Mouse (Mus musculus): ENCODE results near the gene Dpm2. TPM values are rescaled to one million over a fixed set of nuclear protein-coding genes. Genes with fewer than 3 reads are reported as not detected.

The Dpm2 gene
- polyA plus RNA-seq, 1 experiment from 2014 or later: 100 TPM

GRCm38 (mm10) chr2:32568149-32568548 is 2.5 kb upstream of the Dpm2 start:
- Histone ChIP-seq H3K27ac (replicated peaks; ENCODE audit: low read depth, low read length) (no peak overlapping the region), H3K9me3 (replicated peaks; ENCODE audit: control insufficient read depth, low read length) (no peaks in the 10 kb centered on the region), H3K27me3 (ENCODE audit: control insufficient read depth, insufficient read depth, low read length) (no peaks in the 10 kb centered on the region), H3K4me1 (ENCODE audit: control insufficient read depth, insufficient read depth, low read length) (no peaks in the 10 kb centered on the region), H3K9ac (replicated peaks; ENCODE audit: low read length) (no peak overlapping the region), H3K4me2 (ENCODE audit: low read depth, low read length) (no peak overlapping the region), H3K4me3 (ENCODE audit: low read depth, low read length) (no peak overlapping the region), H3K36me3 (replicated peaks; ENCODE audit: control insufficient read depth, insufficient read depth, low read depth, low read length) (peaks cover 18% of the 10 kb centered on the region)
- 81% methylated on average over 5 of the region's 5 CpGs for WGBS
- no peak for ATAC-seq (replicated peaks; ENCODE audit: insufficient number of reproducible peaks, low FRiP score, low TSS enrichment, low read depth)
- DNase-seq (ENCODE audit: low spot score): no peak

GRCm38 (mm10) chr2:32568941-32569340 is 1.7 kb upstream of the Dpm2 start:
- ATAC-seq (replicated peaks; ENCODE audit: insufficient number of reproducible peaks, low FRiP score, low TSS enrichment, low read depth) (no peak), DNase-seq (ENCODE audit: low spot score) (no peak)
- Histone ChIP-seq H3K27me3 (ENCODE audit: control insufficient read depth, insufficient read depth, low read length) (no peaks in the 10 kb centered on the region), H3K36me3 (replicated peaks; ENCODE audit: control insufficient read depth, insufficient read depth, low read depth, low read length) (peaks cover 15% of the 10 kb centered on the region), H3K4me1 (ENCODE audit: control insufficient read depth, insufficient read depth, low read length) (no peaks in the 10 kb centered on the region), H3K9me3 (replicated peaks; ENCODE audit: control insufficient read depth, low read length) (no peaks in the 10 kb centered on the region), H3K27ac (replicated peaks; ENCODE audit: low read depth, low read length) (no peak overlapping the region), H3K4me2 (ENCODE audit: low read depth, low read length) (no peak overlapping the region), H3K9ac (replicated peaks; ENCODE audit: low read length) (no peak overlapping the region), H3K4me3 (ENCODE audit: low read depth, low read length) (no peak overlapping the region)
- 92% methylated on average over 3 of the region's 3 CpGs for WGBS

- DNase-seq (ENCODE audit: low spot score): no peak
Observed at GRCm38 (mm10) chr2:32572196-32572595, 1.5 kb downstream of the Dpm2 start.

GRCm38 (mm10) chr2:32574497-32574896 is 3.8 kb downstream of the Dpm2 start, which contains the start of gene Pip5kl1:
Gene Pip5kl1, plus strand, starts transcription at chr2:32574797.
- Histone ChIP-seq H3K27ac (replicated peaks; ENCODE audit: low read depth, low read length) (no peak within 1 kb of the TSS), H3K9me3 (replicated peaks; ENCODE audit: control insufficient read depth, low read length) (no peaks in the 10 kb centered on the region), H3K9ac (replicated peaks; ENCODE audit: low read length) (peak within 1 kb of the TSS; percentile 41), H3K4me3 (ENCODE audit: low read depth, low read length) (peak within 1 kb of the TSS; percentile 51), H3K4me2 (ENCODE audit: low read depth, low read length) (peak within 1 kb of the TSS; percentile 83), H3K27me3 (ENCODE audit: control insufficient read depth, insufficient read depth, low read length) (peaks cover 7% of the 10 kb centered on the region; the same call in 1 of the 2 replicates), H3K4me1 (ENCODE audit: control insufficient read depth, insufficient read depth, low read length) (no peaks in the 10 kb centered on the region), H3K36me3 (replicated peaks; ENCODE audit: control insufficient read depth, insufficient read depth, low read depth, low read length) (no peaks in the 10 kb centered on the region)
- no peak for DNase-seq (ENCODE audit: low spot score)
- WGBS: 79% methylated on average over 6 of the region's 6 CpGs
- no peak for ATAC-seq (replicated peaks; ENCODE audit: insufficient number of reproducible peaks, low FRiP score, low TSS enrichment, low read depth)

More at GRCm38 (mm10) chr2:32572196-32572595, 1.5 kb downstream of the Dpm2 start:
- ATAC-seq (replicated peaks; ENCODE audit: insufficient number of reproducible peaks, low FRiP score, low TSS enrichment, low read depth): no peak
- peaks cover 9% of the 10 kb centered on the region for H3K36me3 ChIP-seq (replicated peaks; ENCODE audit: control insufficient read depth, insufficient read depth, low read depth, low read length)
- H3K4me3 ChIP-seq (ENCODE audit: low read depth, low read length): no peak overlapping the region
- H3K9me3 ChIP-seq (replicated peaks; ENCODE audit: control insufficient read depth, low read length): no peaks in the 10 kb centered on the region
- no peak overlapping the region for H3K4me2 ChIP-seq (ENCODE audit: low read depth, low read length)
- H3K9ac ChIP-seq (replicated peaks; ENCODE audit: low read length): no peak overlapping the region
- WGBS: 91% methylated on average over 11 of the region's 11 CpGs
- no peak overlapping the region for H3K27ac ChIP-seq (replicated peaks; ENCODE audit: low read depth, low read length)
- H3K27me3 ChIP-seq (ENCODE audit: control insufficient read depth, insufficient read depth, low read length): no peaks in the 10 kb centered on the region
- H3K4me1 ChIP-seq (ENCODE audit: control insufficient read depth, insufficient read depth, low read length): no peaks in the 10 kb centered on the region

GRCm38 (mm10) chr2:32574901-32575585 is 4.4 kb downstream of the Dpm2 start:
- H3K9ac ChIP-seq (replicated peaks; ENCODE audit: low read length): peak overlapping the region; percentile 41
- H3K27ac ChIP-seq (replicated peaks; ENCODE audit: low read depth, low read length): no peak overlapping the region
- H3K27me3 ChIP-seq (ENCODE audit: control insufficient read depth, insufficient read depth, low read length): peaks cover 7% of the 10 kb centered on the region; the same call in 1 of the 2 replicates
- 1% methylated on average over 26 of the region's 26 CpGs for WGBS
- no peaks in the 10 kb centered on the region for H3K9me3 ChIP-seq (replicated peaks; ENCODE audit: control insufficient read depth, low read length)
- peak overlapping the region; percentile 83 for H3K4me2 ChIP-seq (ENCODE audit: low read depth, low read length)
- ATAC-seq (replicated peaks; ENCODE audit: insufficient number of reproducible peaks, low FRiP score, low TSS enrichment, low read depth) (no peak), DNase-seq (ENCODE audit: low spot score) (peak; percentile 81)
- no peaks in the 10 kb centered on the region for H3K4me1 ChIP-seq (ENCODE audit: control insufficient read depth, insufficient read depth, low read length)
- H3K36me3 ChIP-seq (replicated peaks; ENCODE audit: control insufficient read depth, insufficient read depth, low read depth, low read length): no peaks in the 10 kb centered on the region
- peak overlapping the region; percentile 51 for H3K4me3 ChIP-seq (ENCODE audit: low read depth, low read length)

- ATAC-seq (replicated peaks; ENCODE audit: insufficient number of reproducible peaks, low FRiP score, low TSS enrichment, low read depth): peak; percentile 50; the same call in 1 of the 2 replicates
- Histone ChIP-seq H3K36me3 (replicated peaks; ENCODE audit: control insufficient read depth, insufficient read depth, low read depth, low read length) (no peaks in the 10 kb centered on the region), H3K4me2 (ENCODE audit: low read depth, low read length) (peak within 1 kb of the TSS; percentile 83), H3K27me3 (ENCODE audit: control insufficient read depth, insufficient read depth, low read length) (peaks cover 7% of the 10 kb centered on the region; the same call in 1 of the 2 replicates), H3K27ac (replicated peaks; ENCODE audit: low read depth, low read length) (no peak within 1 kb of the TSS), H3K9ac (replicated peaks; ENCODE audit: low read length) (peak within 1 kb of the TSS; percentile 41), H3K9me3 (replicated peaks; ENCODE audit: control insufficient read depth, low read length) (no peaks in the 10 kb centered on the region), H3K4me1 (ENCODE audit: control insufficient read depth, insufficient read depth, low read length) (no peaks in the 10 kb centered on the region), H3K4me3 (ENCODE audit: low read depth, low read length) (peak within 1 kb of the TSS; percentile 51)
- 6% methylated on average over 28 of the region's 28 CpGs for WGBS
- DNase-seq (ENCODE audit: low spot score): peak; percentile 84
Observed at GRCm38 (mm10) chr2:32575586-32576160, 5.0 kb downstream of the Dpm2 start, which contains the start of gene 9430097D07Rik. Gene 9430097D07Rik, minus strand, starts transcription at chr2:32575684.

GRCm38 (mm10) chr2:32576532-32576931 is 5.9 kb downstream of the Dpm2 start:
- ATAC-seq (replicated peaks; ENCODE audit: insufficient number of reproducible peaks, low FRiP score, low TSS enrichment, low read depth) (no peak), DNase-seq (ENCODE audit: low spot score) (no peak)
- Histone ChIP-seq H3K4me3 (ENCODE audit: low read depth, low read length) (no peak overlapping the region), H3K4me1 (ENCODE audit: control insufficient read depth, insufficient read depth, low read length) (no peaks in the 10 kb centered on the region), H3K36me3 (replicated peaks; ENCODE audit: control insufficient read depth, insufficient read depth, low read depth, low read length) (no peaks in the 10 kb centered on the region), H3K4me2 (ENCODE audit: low read depth, low read length) (no peak overlapping the region), H3K27me3 (ENCODE audit: control insufficient read depth, insufficient read depth, low read length) (peaks cover 7% of the 10 kb centered on the region; the same call in 1 of the 2 replicates), H3K9ac (replicated peaks; ENCODE audit: low read length) (no peak overlapping the region), H3K27ac (replicated peaks; ENCODE audit: low read depth, low read length) (no peak overlapping the region), H3K9me3 (replicated peaks; ENCODE audit: control insufficient read depth, low read length) (no peaks in the 10 kb centered on the region)
- WGBS: 86% methylated on average over 9 of the region's 9 CpGs

Data from embryonic facial prominence, embryonic 11.5 days (tissue).